Mouse (Mus musculus) testis, postnatal 14 days (tissue): Measurements from ENCODE around the gene Whrn.

ENCODE experiments used
- DNase-seq: peaks from one replicate; pipeline ENCODE4 v3.0.0; 2021; ENCODE audit warnings: low spot score

The Whrn gene

GRCm38 (mm10) chr4:63405683-63406082 lies 90.1 kb downstream of the Whrn start:
- DNase-seq: no peak

DNA sequence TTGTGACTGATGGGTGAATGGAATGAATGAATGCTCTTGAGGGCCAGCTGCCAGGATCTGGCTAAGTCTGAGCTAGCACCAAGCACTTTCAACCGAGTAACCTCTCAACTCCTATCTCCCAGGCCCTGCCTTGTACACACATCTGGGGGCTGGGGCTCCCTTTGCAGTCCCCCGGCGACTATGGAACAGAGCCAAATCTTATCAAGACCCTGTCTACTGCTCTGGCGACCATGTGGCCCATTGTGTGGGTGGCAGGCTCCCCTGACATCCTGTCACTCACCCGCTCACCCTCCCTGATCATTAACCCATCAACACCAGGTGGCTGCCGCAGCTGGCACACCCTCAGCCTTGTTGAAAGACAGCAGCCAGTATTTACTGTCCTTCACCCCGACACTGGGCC lies 90.7 kb downstream of the Whrn start:
- DNase-seq: no peak

- DNase-seq: no peak
These were observed 91.6 kb downstream of the Whrn start for GRCm38 (mm10) chr4:63404205-63404604.

DNA sequence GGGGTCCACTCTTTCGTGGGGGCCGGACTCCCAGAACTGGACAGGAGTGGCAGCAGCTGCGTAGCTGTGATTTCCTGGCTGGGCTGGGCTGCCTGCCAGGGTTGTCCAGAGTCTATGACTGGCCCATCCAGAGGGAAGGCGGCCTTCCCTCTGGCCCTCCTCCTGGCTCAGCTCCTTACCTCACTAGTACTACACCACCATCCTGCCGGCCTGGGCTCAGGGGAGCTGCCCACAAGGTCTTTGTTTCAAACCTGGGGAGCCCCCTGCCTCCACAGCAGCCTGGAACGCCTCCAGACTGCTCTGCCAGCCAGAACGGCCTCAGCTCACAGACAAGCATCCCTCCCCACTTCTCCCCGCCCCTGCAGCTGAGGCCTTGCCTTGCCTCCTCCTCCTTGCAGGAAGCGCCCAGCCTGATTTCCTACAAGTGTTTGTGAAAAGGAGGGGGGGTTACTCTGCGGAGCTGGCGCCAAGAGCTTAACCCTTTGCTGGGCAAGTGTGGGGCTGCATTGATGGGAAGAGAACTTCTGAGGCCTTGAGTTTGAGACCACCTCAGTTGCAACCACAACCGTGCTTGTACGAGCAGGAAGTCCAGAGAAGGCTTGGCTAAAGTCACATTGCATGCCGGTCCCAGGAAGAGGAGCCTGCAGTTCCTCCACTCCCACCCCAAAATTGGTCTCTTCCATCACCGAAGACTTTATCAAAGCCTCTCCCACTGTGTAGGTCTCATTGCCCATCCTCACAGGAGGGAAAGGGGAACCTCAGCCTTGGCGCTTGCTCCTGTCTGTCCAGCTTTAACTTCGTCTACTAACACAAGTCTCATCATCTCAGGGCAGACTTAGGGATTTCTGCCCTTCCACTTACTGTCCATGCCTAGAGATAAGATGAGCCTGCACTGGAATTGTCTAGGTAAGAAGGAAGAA lies 92.5 kb downstream of the Whrn start, which contains the start of gene Akna:
Akna (minus strand) TSS at position 315 of the 920 bp plus-strand sequence.
- DNase-seq: peak; percentile 75

GRCm38 (mm10) chr4:63402558-63402957 lies 93.2 kb downstream of the Whrn start:
- DNase-seq: no peak

DNA sequence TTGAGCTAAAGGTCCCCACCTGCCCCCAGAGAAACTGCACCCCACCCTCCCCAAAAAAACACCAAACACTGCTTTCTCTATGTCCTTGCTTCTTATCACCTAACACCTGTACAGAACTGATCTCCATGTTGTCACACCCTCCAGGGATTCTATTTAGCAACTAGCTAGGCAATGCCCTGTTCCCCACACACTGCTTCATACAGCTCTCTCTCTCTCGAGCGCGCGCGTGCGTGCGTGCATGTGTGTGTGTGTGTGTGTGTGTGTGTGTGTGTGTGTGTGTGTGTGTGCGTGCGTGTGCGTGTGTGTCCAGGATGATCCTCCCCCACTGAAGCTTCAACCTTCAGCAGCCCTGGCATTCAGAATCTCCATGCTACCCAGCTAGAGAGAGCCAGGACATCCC lies 93.7 kb downstream of the Whrn start:
- DNase-seq: no peak

DNA sequence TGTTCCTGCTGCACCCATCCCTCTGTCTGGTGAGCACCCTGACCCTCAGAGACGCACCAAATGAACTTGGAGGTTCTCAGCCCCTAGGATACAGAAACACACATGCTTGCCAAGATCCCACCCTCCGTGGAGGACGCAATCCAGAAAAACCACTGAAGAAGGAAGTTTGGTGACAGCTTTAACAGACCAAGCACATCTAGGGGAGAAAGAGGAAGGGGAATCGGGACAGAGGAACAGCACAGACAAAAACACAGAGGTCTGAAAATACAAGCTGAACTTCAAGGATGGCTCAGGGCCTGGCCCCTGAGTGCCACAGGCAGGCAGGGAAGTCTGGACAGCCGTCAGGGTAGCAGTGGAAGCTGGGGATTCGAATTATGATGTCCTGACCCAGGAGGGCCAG lies 94.2 kb downstream of the Whrn start:
- DNase-seq: no peak

DNA sequence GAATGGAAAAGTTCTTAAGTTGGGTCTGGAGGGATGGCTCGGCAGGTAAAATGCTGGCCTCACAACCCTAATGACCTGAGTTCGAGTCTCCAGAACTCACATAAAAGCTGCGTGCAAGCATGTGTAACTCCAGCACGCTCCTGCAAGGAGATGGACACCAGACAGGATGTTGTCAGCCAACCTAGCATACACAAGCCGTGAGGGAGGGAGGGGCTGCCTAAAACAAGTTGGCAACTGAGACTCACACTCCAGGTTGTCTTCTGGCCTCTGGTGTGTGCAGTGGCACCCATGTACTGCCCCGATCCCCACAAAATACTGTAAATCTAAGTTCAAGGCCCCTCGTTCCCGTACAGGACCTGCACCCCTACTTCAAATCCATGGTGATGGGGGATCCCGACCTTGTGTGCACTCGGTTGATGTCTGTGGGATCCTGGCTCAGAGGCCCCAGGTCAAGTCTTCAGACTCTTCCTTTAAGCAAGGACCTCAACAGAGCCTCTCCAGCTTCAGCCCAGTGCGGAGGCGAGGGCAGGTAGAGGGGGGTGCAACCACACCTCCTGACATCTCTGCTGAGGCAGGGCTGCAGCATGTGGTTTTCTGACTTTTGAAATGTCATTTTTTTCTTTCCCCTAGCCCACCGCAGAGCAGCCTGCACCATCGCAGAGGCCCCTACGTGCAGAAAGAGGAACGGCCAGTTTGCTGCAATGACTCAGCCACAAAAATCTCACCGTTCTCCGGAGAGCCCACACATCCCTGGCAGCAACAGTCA lies 95.1 kb downstream of the Whrn start:
- no peak for DNase-seq

DNA sequence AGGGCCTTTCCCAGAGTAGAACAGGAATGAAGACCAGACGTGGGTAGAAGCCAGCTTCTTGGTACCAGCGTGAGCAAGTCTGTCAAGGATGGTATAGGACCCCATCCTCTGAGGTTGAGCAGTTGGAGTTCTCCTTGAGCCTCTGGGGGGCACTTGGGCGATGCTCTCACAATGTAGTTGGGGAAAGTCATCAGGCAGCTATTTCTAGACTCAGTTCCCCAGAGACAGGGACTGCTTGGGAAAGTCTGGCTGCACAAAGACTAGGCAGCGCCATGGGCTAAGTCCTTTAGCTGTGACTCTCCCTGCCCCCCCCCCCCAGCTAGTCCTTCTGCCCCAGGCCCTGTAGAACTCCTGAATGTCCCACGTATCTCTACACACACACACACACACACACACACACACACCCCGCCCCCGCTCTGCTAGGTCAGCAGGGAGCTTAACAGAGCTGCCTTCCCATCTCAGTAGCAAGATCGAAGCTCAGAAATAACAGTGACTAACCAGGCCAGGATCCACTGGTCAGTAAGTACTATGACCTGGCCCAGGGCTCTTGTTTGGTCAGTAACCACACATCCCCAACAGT lies 96.0 kb downstream of the Whrn start:
- DNase-seq: no peak

DNA sequence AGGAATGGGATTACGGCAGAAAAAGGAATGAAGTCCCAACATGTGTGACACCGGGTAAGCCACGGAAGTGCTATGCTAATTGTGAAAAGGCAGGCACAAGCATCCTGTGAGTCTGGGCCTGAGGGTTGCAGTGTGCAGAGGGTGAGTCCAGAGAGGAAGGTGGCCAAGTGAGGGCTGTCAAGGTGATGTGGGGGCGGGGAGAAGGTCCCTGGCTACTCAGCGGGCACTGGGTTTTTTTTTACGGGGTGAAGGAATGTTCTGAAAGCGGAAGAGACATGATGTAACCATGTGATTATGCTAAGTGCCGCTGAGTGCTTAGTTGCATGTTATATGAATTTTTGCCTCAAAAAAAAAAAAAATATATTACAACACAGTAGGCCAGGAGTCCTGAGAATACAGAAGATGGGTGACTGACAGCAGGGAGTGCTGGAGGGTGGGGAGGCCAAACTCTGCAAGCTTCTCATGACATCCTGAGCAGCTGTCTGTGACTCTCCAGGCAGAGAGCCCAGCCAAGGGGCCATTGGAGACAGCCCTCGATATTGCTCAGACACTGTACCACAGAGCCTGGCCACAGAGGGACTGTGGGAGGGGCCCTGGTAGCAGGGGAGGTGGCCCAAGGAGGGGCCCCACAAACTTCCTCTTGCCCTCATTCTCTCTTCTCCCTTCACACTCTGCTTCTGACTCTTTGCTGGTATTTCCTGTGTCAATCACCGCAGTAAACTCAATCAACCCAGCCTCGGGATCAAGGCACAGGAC lies 96.8 kb downstream of the Whrn start:
- no peak for DNase-seq

DNA sequence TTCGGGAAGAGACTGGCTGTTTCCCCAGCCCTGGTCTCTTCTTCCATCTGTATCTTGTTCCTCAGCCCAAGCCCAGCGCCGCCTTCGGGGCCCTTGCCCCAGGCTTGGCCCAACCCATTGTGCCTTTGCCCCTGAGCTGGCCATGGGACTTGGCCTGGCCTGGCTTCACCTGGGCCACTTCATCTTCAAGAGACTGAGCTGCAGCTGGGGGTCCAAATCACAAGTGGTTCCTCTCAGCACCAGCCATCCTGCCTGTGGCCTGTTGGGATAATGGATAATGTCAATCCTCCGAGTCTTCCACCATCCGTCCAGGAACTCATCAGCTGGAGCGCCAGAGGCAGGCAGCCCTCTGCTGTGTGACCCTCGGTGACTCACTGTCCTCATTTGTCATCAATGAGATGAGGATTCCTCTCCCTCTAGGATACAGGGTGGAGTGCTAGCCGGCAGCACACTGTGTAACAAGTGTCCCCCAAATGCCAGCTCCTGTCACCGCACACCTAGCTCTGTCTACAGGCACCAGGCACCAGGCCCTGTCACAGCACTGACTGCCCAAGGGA lies 97.7 kb downstream of the Whrn start:
- DNase-seq: no peak

DNA sequence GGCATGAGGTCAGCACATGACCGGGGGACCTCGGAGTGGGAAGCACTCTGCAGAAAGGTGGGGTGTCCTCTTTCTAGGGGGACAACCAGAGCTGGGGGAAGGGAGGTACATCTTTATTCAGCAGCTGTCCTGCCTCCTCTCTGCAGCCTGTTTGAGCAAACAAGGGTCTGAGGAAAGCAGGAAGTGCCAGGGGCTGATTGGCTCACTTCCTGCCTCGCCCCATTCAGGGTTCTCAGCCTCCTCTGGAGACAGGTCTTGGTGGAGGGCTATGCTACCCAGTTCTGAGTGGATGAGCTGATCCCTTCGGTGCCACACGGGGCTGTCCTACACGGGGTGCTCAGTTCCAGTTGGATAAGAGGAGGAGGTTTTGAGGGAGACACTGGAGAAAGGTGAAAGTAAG lies 104.5 kb downstream of the Whrn start:
- DNase-seq: no peak

DNA sequence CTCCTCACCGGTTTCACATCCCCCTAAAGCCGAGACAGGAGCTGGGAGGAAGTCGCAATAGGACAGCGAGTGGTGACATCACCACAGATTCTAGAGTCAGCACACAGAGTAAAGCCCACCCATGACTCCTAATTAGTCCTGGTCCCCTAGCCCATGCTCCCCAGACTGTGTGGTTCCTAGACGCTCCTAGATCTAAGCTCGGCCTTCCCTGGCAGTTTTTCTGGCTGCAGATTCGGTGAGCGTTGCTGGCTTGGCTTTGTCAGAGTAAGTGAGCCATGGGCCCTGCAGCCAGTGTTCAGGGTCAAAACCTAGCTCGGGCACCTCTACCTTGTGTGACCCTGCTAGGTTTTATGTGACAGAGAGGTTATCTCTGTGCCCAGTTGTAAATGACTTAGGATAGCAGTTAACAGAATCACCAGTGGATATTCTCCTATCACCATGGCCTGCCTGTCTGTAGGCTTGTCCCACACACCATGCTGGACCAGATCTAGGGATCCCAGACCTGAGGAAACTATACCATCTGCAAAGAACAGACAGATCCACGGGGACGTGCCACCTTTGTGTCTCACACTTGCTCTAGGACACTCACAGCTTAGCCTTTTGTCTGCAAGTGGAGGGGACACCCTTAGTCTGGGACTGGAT lies 105.8 kb downstream of the Whrn start:
- DNase-seq: no peak

- DNase-seq: no peak
These were observed 106.5 kb downstream of the Whrn start for GRCm38 (mm10) chr4:63389121-63389886.

DNA sequence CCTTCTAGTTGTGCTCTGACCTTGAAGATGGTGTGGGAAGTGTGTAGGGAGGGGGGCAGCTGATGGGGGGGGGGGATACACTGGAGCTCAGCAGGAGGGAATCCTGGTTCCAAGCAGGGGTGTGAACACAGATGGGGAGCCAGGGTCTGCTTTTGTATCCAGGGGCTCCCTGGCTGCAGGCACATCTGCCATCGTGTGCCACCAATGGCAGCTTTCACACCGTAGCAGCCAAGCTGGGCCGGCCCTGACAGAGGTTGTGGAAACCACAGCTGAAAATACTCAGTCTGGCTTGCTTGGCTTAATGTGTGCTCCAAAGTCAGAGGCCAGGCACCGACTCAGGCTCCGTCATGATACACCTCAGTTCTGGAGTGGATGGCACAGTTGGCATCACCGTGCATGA lies 107.8 kb downstream of the Whrn start:
- no peak for DNase-seq

GRCm38 (mm10) chr4:63385784-63386183 lies 110.0 kb downstream of the Whrn start:
- no peak for DNase-seq

GRCm38 (mm10) chr4:63385253-63385652 lies 110.5 kb downstream of the Whrn start:
- no peak for DNase-seq

GRCm38 (mm10) chr4:63384262-63384661 lies 111.5 kb downstream of the Whrn start:
- DNase-seq: no peak

DNA sequence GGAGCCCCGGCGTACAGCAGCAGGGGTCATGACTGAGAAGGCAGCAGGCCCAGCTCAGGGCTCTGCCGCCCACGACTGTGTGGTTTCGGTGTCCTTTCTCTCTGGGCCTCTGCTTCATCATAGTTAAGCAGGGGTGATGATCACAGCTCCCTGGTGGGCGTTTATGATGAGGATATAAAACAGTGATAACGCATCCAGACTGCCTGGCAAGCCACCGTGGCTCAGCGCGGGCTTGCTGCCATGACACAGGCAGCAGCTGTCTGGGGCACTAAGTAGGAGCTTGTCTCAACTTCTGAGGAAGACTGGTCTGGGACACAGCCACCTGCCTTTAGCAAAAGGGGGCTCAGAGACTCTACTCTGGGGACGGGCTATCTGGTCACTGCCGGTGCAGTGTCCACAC lies 112.3 kb downstream of the Whrn start:
- DNase-seq: no peak

- no peak for DNase-seq
These were observed 113.0 kb downstream of the Whrn start for GRCm38 (mm10) chr4:63382676-63383369.
